Mouse (Mus musculus) MEL (cell line): ENCODE measurements around the gene Lpcat3. TPM values are rescaled to one million over a fixed set of nuclear protein-coding genes. Genes with fewer than 3 reads are reported as not detected.
A peak's percentile ranks its signal among the peaks of the same experiment; 100 is the strongest.

ENCODE experiments used
- DNase-seq: peaks from one replicate; pipeline ENCODE4 v3.0.0; 2011; ENCODE audit warnings: low read depth, low spot score
- H3K27ac ChIP-seq: 2 replicates; pipeline ENCODE4 v1.5.1; 2012; ENCODE audit warnings: low read depth, mild to moderate bottlenecking, control low read depth, low read length, moderate library complexity; ENCODE audit not compliant: control insufficient read depth
- H3K27me3 ChIP-seq, 2 experiments: fragments of 150-350 bp in 1 of 2; sonication (generic) in 1 of 2; 2 replicates each; pipeline ENCODE4 v1.6.1; 2012; ENCODE audit warnings: low read length in 2 of 2, mild to moderate bottlenecking in 2 of 2, improper control_type of control experiment in 1 of 2, moderate library complexity in 1 of 2; ENCODE audit not compliant: insufficient read depth in 2 of 2, control insufficient read depth in 1 of 2
- H3K36me3 ChIP-seq, 2 experiments: 2 replicates each; pipeline ENCODE4 v1.6.1; 2012 to 2014; ENCODE audit warnings: low read length in 2 of 2, improper control_type of control experiment in 1 of 2, inconsistent platforms in 1 of 2, mild to moderate bottlenecking in 1 of 2; ENCODE audit not compliant: insufficient read depth in 2 of 2, control insufficient read depth in 1 of 2
- H3K4me1 ChIP-seq, 2 experiments: fragments of 150-350 bp in 1 of 2; sonication (generic) in 1 of 2; 2 replicates each; pipeline ENCODE4 v1.6.1; 2012; ENCODE audit warnings: low read length in 2 of 2, improper control_type of control experiment in 1 of 2, mild to moderate bottlenecking in 1 of 2; ENCODE audit not compliant: insufficient read depth in 2 of 2, control insufficient read depth in 1 of 2
- H3K4me3 ChIP-seq, 2 experiments: fragments of 150-350 bp in 1 of 2; sonication (generic) in 1 of 2; 2 replicates each; pipeline ENCODE4 v1.5.1; 2012; ENCODE audit warnings: low read depth in 2 of 2, low read length in 2 of 2, mild to moderate bottlenecking in 2 of 2, moderate library complexity in 2 of 2, control low read depth in 1 of 2, improper control_type of control experiment in 1 of 2; ENCODE audit not compliant: control insufficient read depth in 1 of 2, insufficient read depth in 1 of 2
- H3K79me2 ChIP-seq: 2 replicates; pipeline ENCODE4 v1.6.1; 2012; ENCODE audit warnings: mild to moderate bottlenecking, low read length, moderate library complexity; ENCODE audit not compliant: control insufficient read depth, poor library complexity, insufficient read depth
- H3K9ac ChIP-seq: 2 replicates; pipeline ENCODE4 v1.6.1; 2012; ENCODE audit warnings: low read depth, mild to moderate bottlenecking, control low read depth, low read length, moderate library complexity; ENCODE audit not compliant: control insufficient read depth, poor library complexity, severe bottlenecking
- H3K9me3 ChIP-seq: fragments of 150-350 bp; sonication (generic); replicated peaks from 2 replicates; pipeline ENCODE4 v1.6.1; 2012; ENCODE audit warnings: mild to moderate bottlenecking, low read length, improper control_type of control experiment, moderate library complexity; ENCODE audit not compliant: insufficient read depth
- BHLHE40 ChIP-seq: IDR thresholded peaks from 2 replicates; pipeline ENCODE4 v1.6.1; 2012; ENCODE audit warnings: low read depth, mild to moderate bottlenecking, inconsistent platforms, low read length, improper control_type of control experiment, borderline replicate concordance
- CHD1 ChIP-seq: IDR thresholded peaks from 2 replicates; pipeline ENCODE4 v1.6.1; 2012; ENCODE audit warnings: low read depth, mild to moderate bottlenecking, inconsistent platforms, low read length, improper control_type of control experiment
- CHD2 ChIP-seq: IDR thresholded peaks from 2 replicates; pipeline ENCODE4 v1.6.1; 2011; ENCODE audit warnings: low read length, improper control_type of control experiment
- E2F4 ChIP-seq: IDR thresholded peaks from 2 replicates; pipeline ENCODE4 v1.6.1; 2011; ENCODE audit warnings: low read depth, low read length, improper control_type of control experiment, borderline replicate concordance
- ELF1 ChIP-seq: IDR thresholded peaks from 2 replicates; pipeline ENCODE4 v1.6.1; 2014; ENCODE audit warnings: low read depth, mild to moderate bottlenecking, inconsistent platforms, low read length, improper control_type of control experiment, moderate library complexity
- ETS1 ChIP-seq: IDR thresholded peaks from 2 replicates; pipeline ENCODE4 v1.6.1; 2012; ENCODE audit warnings: low read depth, mild to moderate bottlenecking, inconsistent platforms, low read length, improper control_type of control experiment, moderate library complexity
- GABPA ChIP-seq: IDR thresholded peaks from 2 replicates; pipeline ENCODE4 v1.6.1; 2012; ENCODE audit warnings: low read depth, mild to moderate bottlenecking, inconsistent platforms, low read length, improper control_type of control experiment, moderate library complexity
- GATA1 ChIP-seq: IDR thresholded peaks from 2 replicates; pipeline ENCODE4 v1.6.1; 2011; ENCODE audit warnings: low read depth, low read length, improper control_type of control experiment
- KAT2A ChIP-seq: conservative IDR thresholded peaks from 2 replicates; pipeline ENCODE4 v1.6.1; 2012; ENCODE audit warnings: low read depth, low read length, improper control_type of control experiment, inconsistent platforms
- MAFK ChIP-seq: IDR thresholded peaks from 2 replicates; pipeline ENCODE4 v1.6.1; 2011; ENCODE audit warnings: low read depth, mild to moderate bottlenecking, low read length, improper control_type of control experiment, borderline replicate concordance
- MAX ChIP-seq: IDR thresholded peaks from 2 replicates; pipeline ENCODE4 v1.6.1; 2011; ENCODE audit warnings: low read length, improper control_type of control experiment
- MAZ ChIP-seq: IDR thresholded peaks from 2 replicates; pipeline ENCODE4 v1.6.1; 2012; ENCODE audit warnings: low read depth, mild to moderate bottlenecking, inconsistent platforms, low read length, improper control_type of control experiment
- MEF2A ChIP-seq: IDR thresholded peaks from 2 replicates; pipeline ENCODE4 v1.6.1; 2014; ENCODE audit warnings: low read depth, mild to moderate bottlenecking, inconsistent platforms, low read length, improper control_type of control experiment; ENCODE audit not compliant: poor library complexity, insufficient replicate concordance, severe bottlenecking; ENCODE audit errors: extremely low read depth
- MXI1 ChIP-seq: IDR thresholded peaks from 2 replicates; pipeline ENCODE4 v1.6.1; 2011; ENCODE audit warnings: mild to moderate bottlenecking, low read depth, low read length, improper control_type of control experiment
- MYB ChIP-seq: IDR thresholded peaks from 2 replicates; pipeline ENCODE4 v1.6.1; 2011; ENCODE audit warnings: mild to moderate bottlenecking, low read depth, low read length, improper control_type of control experiment
- MYC ChIP-seq: IDR thresholded peaks from 2 replicates; pipeline ENCODE4 v1.6.1; 2011; ENCODE audit warnings: low read depth, mild to moderate bottlenecking, low read length, improper control_type of control experiment, moderate library complexity
- NRF1 ChIP-seq: IDR thresholded peaks from 2 replicates; pipeline ENCODE4 v1.6.1; 2014; ENCODE audit warnings: low read depth, mild to moderate bottlenecking, inconsistent platforms, low read length, improper control_type of control experiment, moderate library complexity; ENCODE audit not compliant: poor library complexity, insufficient read depth, severe bottlenecking
- POLR2AphosphoS5 ChIP-seq: IDR thresholded peaks from 2 replicates; pipeline ENCODE4 v1.6.1; 2012; ENCODE audit warnings: low read depth, borderline replicate concordance, mild to moderate bottlenecking, inconsistent platforms, low read length, moderate library complexity, mixed read lengths
- RCOR1 ChIP-seq: IDR thresholded peaks from 2 replicates; pipeline ENCODE4 v1.6.1; 2012; ENCODE audit warnings: low read depth, mild to moderate bottlenecking, inconsistent platforms, low read length, improper control_type of control experiment
- SIN3A ChIP-seq: IDR thresholded peaks from 2 replicates; pipeline ENCODE4 v1.6.1; 2012; ENCODE audit warnings: low read length, improper control_type of control experiment, inconsistent platforms
- TAL1 ChIP-seq: IDR thresholded peaks from 2 replicates; pipeline ENCODE4 v1.6.1; 2012; ENCODE audit warnings: mild to moderate bottlenecking, inconsistent platforms, low read length, moderate library complexity, mixed read lengths
- TCF12 ChIP-seq: IDR thresholded peaks from 2 replicates; pipeline ENCODE4 v1.6.1; 2014; ENCODE audit warnings: low read depth, mild to moderate bottlenecking, inconsistent platforms, low read length, improper control_type of control experiment, moderate library complexity
- UBTF ChIP-seq: IDR thresholded peaks from 2 replicates; pipeline ENCODE4 v1.6.1; 2012; ENCODE audit warnings: low read depth, mild to moderate bottlenecking, inconsistent platforms, low read length, improper control_type of control experiment, moderate library complexity, borderline replicate concordance; ENCODE audit not compliant: insufficient read depth
- USF1 ChIP-seq: IDR thresholded peaks from 2 replicates; pipeline ENCODE4 v1.6.1; 2014; ENCODE audit warnings: low read depth, mild to moderate bottlenecking, inconsistent platforms, low read length, improper control_type of control experiment, moderate library complexity
- USF2 ChIP-seq, 2 experiments: IDR thresholded peaks; 2 replicates each; pipeline ENCODE4 v1.6.1; 2011 to 2012; ENCODE audit warnings: improper control_type of control experiment in 2 of 2, low read length in 2 of 2, borderline replicate concordance in 1 of 2, inconsistent platforms in 1 of 2, low read depth in 1 of 2, mild to moderate bottlenecking in 1 of 2; ENCODE audit not compliant: insufficient read depth in 1 of 2
- ZKSCAN1 ChIP-seq: IDR thresholded peaks from 2 replicates; pipeline ENCODE4 v1.6.1; 2012; ENCODE audit warnings: low read depth, mild to moderate bottlenecking, inconsistent platforms, low read length, improper control_type of control experiment, moderate library complexity
- ZMIZ1 ChIP-seq: IDR thresholded peaks from 2 replicates; pipeline ENCODE4 v1.6.1; 2012; ENCODE audit warnings: low read depth, mild to moderate bottlenecking, inconsistent platforms, low read length, improper control_type of control experiment, moderate library complexity
- ZNF384 ChIP-seq: IDR thresholded peaks from 2 replicates; pipeline ENCODE4 v1.6.1; 2012; ENCODE audit warnings: low read depth, mild to moderate bottlenecking, inconsistent platforms, low read length, improper control_type of control experiment
- polyA plus RNA-seq, 2 experiments: library from polyadenylated mRNA; stranded (reverse) in 1 of 2; unstranded in 1 of 2; fragments of >175 nt in 1 of 2; fragments of >200 nt in 1 of 2; gene quantifications; 2 replicates each; pipeline versions ENCODE4 v1.2.1 to v1.2.4; 2012; ENCODE audit warnings: low replicate concordance in 2 of 2, low read depth in 1 of 2; ENCODE audit not compliant: insufficient read length in 2 of 2, insufficient read depth in 1 of 2, missing spikeins in 1 of 2
- total RNA-seq: library from RNA; depleted of rRNA; stranded (reverse); fragments of 300-350 nt; gene quantifications from 2 replicates; pipeline ENCODE4 v1.2.3, GENCODE M21; 2012

Gene Lpcat3
- total and polyA plus RNA-seq, 3 experiments, result 135 to 337 TPM; not detected in 1

- TF ChIP-seq MAFK, result no peak
- TF ChIP-seq SIN3A, result no peak
- TF ChIP-seq MAX, result no peak
- TF ChIP-seq TCF12, result no peak
- TF ChIP-seq ZMIZ1, result no peak
- no peak for TF ChIP-seq TAL1
- no peak for TF ChIP-seq RCOR1
- no peak for TF ChIP-seq MEF2A
- no peak for TF ChIP-seq ELF1
- no peak for TF ChIP-seq GABPA
- TF ChIP-seq USF2 (IDR thresholded peaks at IDR 0.05; ENCODE audit: borderline replicate concordance in 1 of 2, insufficient read depth in 1 of 2, low read depth in 1 of 2, low read length in 2 of 2), result no peak
- TF ChIP-seq ZNF384, result no peak
- no peak for TF ChIP-seq NRF1
- no peak for TF ChIP-seq UBTF
- no peak for TF ChIP-seq CHD1
- no peak for TF ChIP-seq USF1
- no peak for TF ChIP-seq MYC
- TF ChIP-seq ZKSCAN1, result no peak
- TF ChIP-seq, all 39 proteins: peak for 0
- Histone ChIP-seq H3K4me1 (peaks cover 2 to 13% of the 10 kb centered on the region in 2 experiments; a peak in 3 of 4 replicates), H3K4me3 (no peak overlapping the region)
These were observed 80.8 kb downstream of the Lpcat3 start for GRCm38 (mm10) chr6:124743647-124744046.

GRCm38 (mm10) chr6:124744755-124745321 lies 82.0 kb downstream of the Lpcat3 start:
- Histone ChIP-seq H3K9me3 (no peaks in the 10 kb centered on the region), H3K36me3 (peaks cover 0 to 7% of the 10 kb centered on the region in 2 experiments; a peak in 2 of 4 replicates), H3K4me1 (peaks cover 2 to 6% of the 10 kb centered on the region in 2 experiments; a peak in 3 of 4 replicates), H3K27me3 (no peaks in the 10 kb centered on the region), H3K27ac (no peak overlapping the region), H3K9ac (peak overlapping the region; percentile 46), H3K4me3 (peak overlapping the region in 1 of 2 experiments; percentile 9; a peak in 2 of 4 replicates), H3K79me2 (peaks cover 1% of the 10 kb centered on the region; the same call in 1 of the 2 replicates)
- no peak for DNase-seq
- TF ChIP-seq CHD1 (no peak), SIN3A (no peak), GATA1 (no peak), E2F4 (no peak), MEF2A (no peak), ZKSCAN1 (no peak), ZMIZ1 (no peak), ELF1 (no peak), MXI1 (no peak), MYC (no peak), TAL1 (no peak), KAT2A (no peak), UBTF (no peak), POLR2AphosphoS5 (no peak), MAZ (no peak), ETS1 (no peak), BHLHE40 (no peak), CHD2 (no peak), MYB (no peak)

More at GRCm38 (mm10) chr6:124743647-124744046, 80.8 kb downstream of the Lpcat3 start:
- no peak overlapping the region for H3K9ac ChIP-seq
- H3K36me3 ChIP-seq, result peaks cover 0 to 12% of the 10 kb centered on the region in 2 experiments; a peak in 2 of 4 replicates
- H3K27ac ChIP-seq, result no peak overlapping the region
- peaks cover 1% of the 10 kb centered on the region; the same call in 1 of the 2 replicates for H3K79me2 ChIP-seq
- no peak for DNase-seq
- H3K9me3 ChIP-seq, result no peaks in the 10 kb centered on the region
- H3K27me3 ChIP-seq, result no peaks in the 10 kb centered on the region
